Mouse (Mus musculus): ENCODE results near the gene Nfib.

The Nfib gene

DNA sequence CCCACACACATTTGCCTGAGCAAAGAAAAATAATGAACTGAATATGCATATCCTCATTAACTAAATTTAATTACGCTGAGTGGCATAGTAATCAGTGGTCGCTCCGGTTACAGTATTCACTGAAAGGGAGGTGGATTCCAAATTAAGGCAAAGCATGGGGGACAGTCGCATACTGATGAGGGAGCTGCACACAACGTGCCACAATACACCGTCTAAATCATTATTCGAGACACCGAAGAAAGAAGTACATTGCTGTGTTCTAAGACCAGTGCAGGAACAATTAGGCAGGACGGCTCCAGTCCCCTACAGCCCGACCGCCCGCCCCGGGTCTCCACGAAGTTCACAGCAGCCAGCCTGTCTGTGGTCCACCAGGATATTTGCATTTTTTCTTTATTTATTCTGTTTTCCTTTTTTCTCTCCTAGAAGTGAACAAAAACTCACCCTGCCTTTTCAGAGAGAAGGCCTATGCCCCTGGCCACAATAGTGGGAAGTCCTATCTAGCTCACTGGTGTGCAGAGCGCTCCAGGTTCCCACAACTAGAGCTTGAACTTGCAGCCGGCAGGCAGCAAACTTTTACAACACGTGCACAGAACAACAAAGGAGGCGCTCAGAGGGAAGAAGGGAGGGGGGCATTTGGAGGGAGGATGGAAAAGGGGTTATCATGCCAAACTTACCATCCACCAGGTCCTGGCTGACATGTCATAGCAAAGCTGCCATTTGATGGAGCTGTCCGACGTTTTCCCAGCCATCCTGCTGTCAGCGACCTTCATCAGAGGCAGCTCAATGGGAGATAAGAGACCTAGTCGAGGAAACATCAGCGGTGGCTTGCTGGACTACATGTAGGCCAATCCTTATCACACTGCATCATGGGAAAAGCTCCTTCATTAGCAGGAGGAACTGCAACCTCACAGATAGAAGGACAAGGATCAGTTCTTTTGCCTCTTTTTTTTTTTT is at the start of gene Nfib:
Gene Nfib, minus strand, starts transcription at position 910 of the 954 bp plus-strand sequence.
- no peak for DNase-seq (ENCODE audit: low spot score in 2 of 2)

- DNase-seq (ENCODE audit: low spot score in 2 of 2): no peak
These were observed 30.2 kb upstream of the Nfib start for GRCm38 (mm10) chr4:82735764-82736163.

- no peak for DNase-seq (ENCODE audit: low spot score in 2 of 2)
These were observed 29.4 kb upstream of the Nfib start for GRCm38 (mm10) chr4:82734765-82735481.

- no peak for DNase-seq (ENCODE audit: low spot score in 2 of 2)
These were observed 28.8 kb upstream of the Nfib start for GRCm38 (mm10) chr4:82734348-82734747.

- DNase-seq (ENCODE audit: low spot score in 2 of 2): no peak
These were observed 28.1 kb upstream of the Nfib start for GRCm38 (mm10) chr4:82733636-82734035.

DNA sequence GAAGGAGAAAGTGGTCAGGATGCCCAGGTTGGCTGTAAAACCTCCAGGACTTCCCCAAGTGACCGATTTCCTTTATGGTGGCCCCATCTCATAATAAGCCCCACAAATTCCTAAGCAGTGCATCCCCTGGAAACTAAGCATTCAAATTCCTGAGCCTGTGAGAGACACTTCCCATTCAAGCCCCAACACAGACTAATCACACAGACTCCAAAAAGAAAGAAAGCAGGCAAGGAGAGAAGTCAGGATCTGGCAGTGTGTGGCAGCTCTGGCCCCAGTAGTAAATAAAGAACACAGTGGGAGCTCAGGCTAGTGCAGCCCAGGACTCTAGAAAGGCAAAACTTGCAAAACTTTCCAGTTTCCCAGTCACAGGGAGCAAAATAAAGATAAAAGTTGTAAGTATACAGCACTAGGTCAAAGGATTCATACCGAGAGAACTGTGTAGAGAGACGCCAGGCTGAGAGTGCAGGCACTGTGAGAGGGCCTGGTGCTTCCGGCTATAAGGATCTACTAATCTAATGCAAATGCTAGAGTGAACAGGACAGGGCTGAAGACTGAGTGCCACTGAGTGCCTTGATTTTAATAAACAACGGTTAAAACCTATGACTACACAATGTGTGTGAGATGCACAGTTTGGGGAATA is 24.8 kb upstream of the Nfib start:
- no peak for DNase-seq (ENCODE audit: low spot score in 2 of 2)

GRCm38 (mm10) chr4:82724058-82724457 is 18.5 kb upstream of the Nfib start:
- DNase-seq (ENCODE audit: low spot score in 2 of 2): no peak

DNA sequence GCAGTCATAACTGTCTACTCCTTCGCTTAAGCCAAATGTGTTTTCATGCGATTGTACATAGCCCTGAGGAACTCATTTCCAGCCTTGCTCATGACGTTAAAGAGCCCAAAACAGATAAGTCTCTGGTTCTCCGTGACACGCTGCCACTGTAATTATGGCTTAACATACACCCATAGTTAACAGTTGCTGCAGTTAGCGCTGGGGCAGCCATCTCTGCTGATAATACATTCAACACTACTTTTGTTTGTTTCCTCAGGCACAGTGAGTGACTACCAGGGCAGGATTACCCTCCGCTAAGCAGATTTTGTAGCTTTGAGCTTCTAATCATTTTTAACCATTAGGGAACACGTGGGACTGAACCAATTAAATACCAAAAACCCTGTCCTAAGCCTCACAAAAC is 17.5 kb upstream of the Nfib start:
- no peak for DNase-seq (ENCODE audit: low spot score in 2 of 2)

GRCm38 (mm10) chr4:82715833-82716232 is 10.3 kb upstream of the Nfib start:
- DNase-seq (ENCODE audit: low spot score in 2 of 2): no peak

GRCm38 (mm10) chr4:82711611-82712295 is 6.2 kb upstream of the Nfib start:
- no peak for DNase-seq (ENCODE audit: low spot score in 2 of 2)

DNA sequence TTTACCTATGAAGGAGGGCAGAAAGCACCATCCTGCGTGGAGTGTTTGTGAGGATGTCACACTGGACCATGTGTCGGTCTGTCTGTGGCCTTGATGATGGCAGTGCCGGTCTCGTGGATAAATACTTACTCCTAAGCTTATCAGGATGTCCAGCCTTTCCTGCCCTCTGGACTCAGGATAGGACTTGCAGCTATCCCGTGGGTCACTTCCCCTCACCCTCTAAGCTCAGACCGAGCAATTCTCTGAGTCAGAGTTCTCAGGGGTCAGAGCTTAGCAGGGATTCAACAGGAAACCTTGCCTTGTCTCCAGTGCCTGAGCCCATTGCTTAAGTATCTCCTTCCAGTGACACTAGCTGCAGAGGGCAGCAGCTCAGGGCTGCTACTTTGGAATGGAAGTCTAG is 4.1 kb upstream of the Nfib start:
- DNase-seq (ENCODE audit: low spot score in 2 of 2): no peak

DNA sequence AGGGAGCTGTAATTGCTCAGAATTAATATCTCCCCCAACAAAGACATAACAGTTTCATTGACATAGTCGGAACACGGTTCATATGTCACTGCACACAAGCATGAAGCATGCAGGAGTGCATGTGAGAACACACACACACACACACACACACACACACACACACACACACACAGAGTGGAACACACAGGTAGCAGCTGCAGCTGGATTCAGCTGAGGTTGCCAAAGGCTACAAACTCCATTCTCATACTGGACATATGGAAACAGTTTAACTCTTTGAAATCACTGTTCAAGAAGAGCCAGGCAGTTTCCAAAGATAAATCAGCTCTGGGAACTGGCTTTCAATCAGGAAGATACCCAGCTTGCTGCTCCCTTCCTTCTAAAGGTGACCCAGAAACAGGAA is 462 bp upstream of the Nfib start:
- DNase-seq (ENCODE audit: low spot score in 2 of 2): no peak

GRCm38 (mm10) chr4:82704079-82704830 is 1.3 kb downstream of the Nfib start:
- no peak for DNase-seq (ENCODE audit: low spot score in 2 of 2)

DNA sequence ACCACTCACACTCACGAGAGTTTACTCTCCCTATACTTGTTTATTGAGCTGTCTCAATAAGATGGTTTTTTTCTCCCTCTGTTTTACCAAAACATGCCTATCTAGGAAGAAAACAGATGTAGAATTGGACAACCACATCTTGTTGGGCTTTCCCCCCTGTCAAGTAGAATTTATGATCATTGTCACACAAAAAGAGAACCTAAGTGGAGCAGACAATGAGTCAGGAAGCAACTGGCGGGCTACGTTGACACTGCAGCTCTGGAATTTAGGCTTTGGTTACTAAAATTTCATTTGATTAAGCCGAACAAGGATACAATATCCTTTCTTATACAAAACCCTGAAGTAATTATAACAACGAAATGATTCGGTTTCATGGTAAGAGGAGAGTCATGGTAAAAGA is 2.7 kb downstream of the Nfib start:
- DNase-seq (ENCODE audit: low spot score in 2 of 2): no peak

GRCm38 (mm10) chr4:82699504-82699903 is 6.0 kb downstream of the Nfib start:
- no peak for DNase-seq (ENCODE audit: low spot score in 2 of 2)

DNA sequence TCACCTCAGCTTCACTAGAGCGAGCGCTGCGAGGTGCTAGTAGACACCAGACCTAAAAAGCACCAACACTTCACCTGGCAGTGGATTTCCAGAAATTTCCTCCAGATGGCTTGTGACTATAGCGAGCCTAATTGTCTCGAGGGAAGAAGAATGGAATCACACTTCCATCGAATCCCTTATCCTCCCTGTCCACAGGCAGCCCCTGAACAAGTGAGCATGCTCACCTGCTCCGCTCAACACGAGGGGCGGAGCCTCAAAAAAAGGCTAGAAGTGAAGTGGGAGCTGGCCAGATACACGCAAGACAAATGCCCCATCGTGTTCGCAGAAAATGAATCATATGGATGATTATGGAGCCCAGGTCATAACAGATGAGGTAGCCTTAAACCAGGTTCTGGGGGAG is 6.9 kb downstream of the Nfib start:
- no peak for DNase-seq (ENCODE audit: low spot score in 2 of 2)

GRCm38 (mm10) chr4:82697151-82697550 is 8.4 kb downstream of the Nfib start:
- DNase-seq (ENCODE audit: low spot score in 2 of 2): no peak

DNA sequence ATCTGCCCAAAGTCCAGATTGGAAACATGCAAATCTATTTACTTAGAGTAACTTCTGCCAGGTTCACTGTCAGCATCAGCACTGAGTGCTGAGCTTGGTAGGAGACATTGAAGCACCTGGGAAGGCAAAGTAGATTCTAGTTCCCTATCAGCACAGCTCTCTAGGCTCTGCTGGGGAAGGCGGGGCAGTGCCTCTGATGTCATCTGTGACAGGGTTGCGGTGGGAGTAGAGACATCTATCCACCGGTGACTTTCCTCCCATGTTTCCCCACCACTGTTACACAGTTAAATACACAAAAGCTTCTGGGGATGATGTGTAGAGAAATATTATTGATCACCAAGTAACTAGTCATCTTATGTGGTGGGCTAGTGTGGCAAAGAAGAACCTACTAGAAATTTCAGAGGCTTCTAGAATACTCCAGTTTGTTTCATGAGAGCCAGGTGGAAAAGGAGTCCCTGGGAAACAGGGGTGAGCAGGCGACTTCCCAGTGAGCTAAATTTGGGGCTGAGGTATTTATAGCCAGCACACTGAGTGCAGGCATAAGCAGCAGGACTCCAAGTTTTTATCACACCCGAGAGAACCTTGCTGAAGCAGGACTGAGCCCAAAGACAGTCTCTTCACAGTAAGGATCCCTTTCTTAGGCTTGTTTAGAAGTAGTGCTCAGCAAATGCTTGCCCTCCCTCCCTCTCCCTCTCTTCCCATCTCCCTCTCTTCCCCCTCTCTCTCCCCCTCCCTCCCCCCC is 9.6 kb downstream of the Nfib start:
- no peak for DNase-seq (ENCODE audit: low spot score in 2 of 2)

DNA sequence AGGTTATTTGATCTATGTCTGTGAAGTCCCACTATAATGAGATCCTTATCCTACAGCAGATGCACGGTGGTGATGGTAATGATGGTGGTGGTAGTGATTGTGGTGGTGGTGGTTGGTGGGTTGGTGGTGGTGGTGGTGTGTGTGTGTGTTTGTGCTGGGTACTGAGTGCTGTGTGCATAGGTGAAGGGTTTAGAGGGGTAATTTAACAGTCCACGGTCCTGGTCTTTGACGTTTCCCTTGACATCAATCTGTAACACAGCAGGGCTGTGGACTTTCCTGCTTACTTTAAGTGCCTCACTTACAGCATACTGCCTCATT is 13.6 kb downstream of the Nfib start:
- no peak for DNase-seq (ENCODE audit: low spot score in 2 of 2)

- no peak for DNase-seq (ENCODE audit: low spot score in 2 of 2)
These were observed 14.2 kb downstream of the Nfib start for GRCm38 (mm10) chr4:82691126-82692008.
